Mouse (Mus musculus): ENCODE measurements around the gene Gm17662. TPM values are rescaled to one million over a fixed set of nuclear protein-coding genes. Genes with fewer than 3 reads are reported as not detected.

The Gm17662 gene
- total and polyA plus RNA-seq, 3 experiments: not detected

- Histone ChIP-seq H3K36me3 (ENCODE audit: control insufficient read depth in 1 of 2, insufficient read depth in 2 of 2, low read length in 2 of 2) (no peaks in the 10 kb centered on the region), H3K4me1 (ENCODE audit: control insufficient read depth in 1 of 2, insufficient read depth in 2 of 2, low read length in 2 of 2) (no peaks in the 10 kb centered on the region), H3K9ac (ENCODE audit: control insufficient read depth, low read depth, low read length, poor library complexity, severe bottlenecking) (no peak overlapping the region), H3K9me3 (replicated peaks; ENCODE audit: insufficient read depth, low read length) (no peaks in the 10 kb centered on the region), H3K79me2 (ENCODE audit: control insufficient read depth, insufficient read depth, low read length, poor library complexity) (no peaks in the 10 kb centered on the region), H3K27ac (ENCODE audit: control insufficient read depth, low read depth, low read length) (no peak overlapping the region), H3K27me3 (ENCODE audit: control insufficient read depth in 1 of 2, insufficient read depth in 2 of 2, low read length in 2 of 2) (no peaks in the 10 kb centered on the region), H3K4me3 (ENCODE audit: control insufficient read depth in 1 of 2, insufficient read depth in 1 of 2, low read depth in 2 of 2, low read length in 2 of 2) (no peak overlapping the region)
- no peak for DNase-seq (ENCODE audit: low read depth, low spot score)
- TF ChIP-seq MYB (IDR thresholded peaks at IDR 0.05; ENCODE audit: low read depth, low read length) (no peak), BHLHE40 (IDR thresholded peaks at IDR 0.05; ENCODE audit: borderline replicate concordance, low read depth, low read length) (no peak)
Observed at GRCm38 (mm10) chr4:104835096-104835495, 22.0 kb upstream of the Gm17662 start.

- no peak overlapping the region for H3K4me3 ChIP-seq (ENCODE audit: control insufficient read depth in 1 of 2, insufficient read depth in 1 of 2, low read depth in 2 of 2, low read length in 2 of 2)
- H3K36me3 ChIP-seq (ENCODE audit: control insufficient read depth in 1 of 2, insufficient read depth in 2 of 2, low read length in 2 of 2): no peaks in the 10 kb centered on the region
- H3K9me3 ChIP-seq (replicated peaks; ENCODE audit: insufficient read depth, low read length): no peaks in the 10 kb centered on the region
- DNase-seq (ENCODE audit: low read depth, low spot score): no peak
- H3K27ac ChIP-seq (ENCODE audit: control insufficient read depth, low read depth, low read length): no peak overlapping the region
- no peaks in the 10 kb centered on the region for H3K4me1 ChIP-seq (ENCODE audit: control insufficient read depth in 1 of 2, insufficient read depth in 2 of 2, low read length in 2 of 2)
- no peaks in the 10 kb centered on the region for H3K27me3 ChIP-seq (ENCODE audit: control insufficient read depth in 1 of 2, insufficient read depth in 2 of 2, low read length in 2 of 2)
- H3K9ac ChIP-seq (ENCODE audit: control insufficient read depth, low read depth, low read length, poor library complexity, severe bottlenecking): no peak overlapping the region
- no peak for TF ChIP-seq HCFC1 (IDR thresholded peaks at IDR 0.05; ENCODE audit: low read depth, low read length)
- no peak for TF ChIP-seq MYB (IDR thresholded peaks at IDR 0.05; ENCODE audit: low read depth, low read length)
- no peak for TF ChIP-seq EP300 (IDR thresholded peaks at IDR 0.05; ENCODE audit: low read depth in 1 of 2, low read length in 2 of 2)
- TF ChIP-seq ZMIZ1 (IDR thresholded peaks at IDR 0.05; ENCODE audit: low read depth, low read length): no peak
- TF ChIP-seq USF2 (IDR thresholded peaks at IDR 0.05; ENCODE audit: borderline replicate concordance in 1 of 2, insufficient read depth in 1 of 2, low read depth in 1 of 2, low read length in 2 of 2): no peak
- no peak for TF ChIP-seq MAZ (IDR thresholded peaks at IDR 0.05; ENCODE audit: low read depth, low read length)
- TF ChIP-seq RAD21 (IDR thresholded peaks at IDR 0.05; ENCODE audit: low read depth, low read length): no peak
- TF ChIP-seq MAFK (IDR thresholded peaks at IDR 0.05; ENCODE audit: borderline replicate concordance, low read depth, low read length): no peak
- TF ChIP-seq ELF1 (IDR thresholded peaks at IDR 0.05; ENCODE audit: low read depth, low read length): no peak
- no peak for TF ChIP-seq MYC (IDR thresholded peaks at IDR 0.05; ENCODE audit: low read depth, low read length)
- no peak for TF ChIP-seq RCOR1 (IDR thresholded peaks at IDR 0.05; ENCODE audit: low read depth, low read length)
- TF ChIP-seq UBTF (IDR thresholded peaks at IDR 0.05; ENCODE audit: borderline replicate concordance, insufficient read depth, low read depth, low read length): no peak
- H3K79me2 ChIP-seq (ENCODE audit: control insufficient read depth, insufficient read depth, low read length, poor library complexity): no peaks in the 10 kb centered on the region
Observed at GRCm38 (mm10) chr4:104838342-104838741, 18.8 kb upstream of the Gm17662 start.

GRCm38 (mm10) chr4:104842204-104842603 is 14.9 kb upstream of the Gm17662 start:
- Histone ChIP-seq H3K4me3 (ENCODE audit: control insufficient read depth in 1 of 2, insufficient read depth in 1 of 2, low read depth in 2 of 2, low read length in 2 of 2) (no peak overlapping the region), H3K4me1 (ENCODE audit: control insufficient read depth in 1 of 2, insufficient read depth in 2 of 2, low read length in 2 of 2) (no peaks in the 10 kb centered on the region), H3K9me3 (replicated peaks; ENCODE audit: insufficient read depth, low read length) (no peaks in the 10 kb centered on the region), H3K9ac (ENCODE audit: control insufficient read depth, low read depth, low read length, poor library complexity, severe bottlenecking) (no peak overlapping the region), H3K27me3 (ENCODE audit: control insufficient read depth in 1 of 2, insufficient read depth in 2 of 2, low read length in 2 of 2) (no peaks in the 10 kb centered on the region), H3K36me3 (ENCODE audit: control insufficient read depth in 1 of 2, insufficient read depth in 2 of 2, low read length in 2 of 2) (no peaks in the 10 kb centered on the region), H3K27ac (ENCODE audit: control insufficient read depth, low read depth, low read length) (no peak overlapping the region), H3K79me2 (ENCODE audit: control insufficient read depth, insufficient read depth, low read length, poor library complexity) (no peaks in the 10 kb centered on the region)
- no peak for DNase-seq (ENCODE audit: low read depth, low spot score)
- TF ChIP-seq CHD2 (IDR thresholded peaks at IDR 0.05; ENCODE audit: low read length): no peak
- no peak for TF ChIP-seq ETS1 (IDR thresholded peaks at IDR 0.05; ENCODE audit: low read depth, low read length)
- no peak for TF ChIP-seq MYB (IDR thresholded peaks at IDR 0.05; ENCODE audit: low read depth, low read length)
- TF ChIP-seq MAFK (IDR thresholded peaks at IDR 0.05; ENCODE audit: borderline replicate concordance, low read depth, low read length): no peak
- no peak for TF ChIP-seq RAD21 (IDR thresholded peaks at IDR 0.05; ENCODE audit: low read depth, low read length)
- no peak for TF ChIP-seq ZC3H11A (IDR thresholded peaks at IDR 0.05; ENCODE audit: low read depth, low read length)
- no peak for TF ChIP-seq KAT2A (conservative IDR thresholded peaks at IDR 0.05; ENCODE audit: low read depth, low read length)
- TF ChIP-seq CHD1 (IDR thresholded peaks at IDR 0.05; ENCODE audit: low read depth, low read length): no peak
- no peak for TF ChIP-seq CTCF (IDR thresholded peaks at IDR 0.05 in 2 of 3, conservative IDR thresholded peaks at IDR 0.05 in 1 of 3; ENCODE audit: control insufficient read depth in 1 of 3, insufficient read depth in 1 of 3, low read depth in 2 of 3, low read length in 3 of 3, poor library complexity in 1 of 3, severe bottlenecking in 1 of 3)
- no peak for TF ChIP-seq SMC3 (IDR thresholded peaks at IDR 0.05; ENCODE audit: low read depth, low read length)
- TF ChIP-seq TBP (IDR thresholded peaks at IDR 0.05; ENCODE audit: low read depth, low read length): no peak
- no peak for TF ChIP-seq MAX (IDR thresholded peaks at IDR 0.05; ENCODE audit: low read length)
- TF ChIP-seq E2F4 (IDR thresholded peaks at IDR 0.05; ENCODE audit: borderline replicate concordance, low read depth, low read length): no peak
- no peak for TF ChIP-seq HCFC1 (IDR thresholded peaks at IDR 0.05; ENCODE audit: low read depth, low read length)
- TF ChIP-seq MAZ (IDR thresholded peaks at IDR 0.05; ENCODE audit: low read depth, low read length): no peak
- TF ChIP-seq RCOR1 (IDR thresholded peaks at IDR 0.05; ENCODE audit: low read depth, low read length): no peak
- no peak for TF ChIP-seq ELF1 (IDR thresholded peaks at IDR 0.05; ENCODE audit: low read depth, low read length)
- no peak for TF ChIP-seq ZKSCAN1 (IDR thresholded peaks at IDR 0.05; ENCODE audit: low read depth, low read length)
- no peak for TF ChIP-seq EP300 (IDR thresholded peaks at IDR 0.05; ENCODE audit: low read depth in 1 of 2, low read length in 2 of 2)

Data from MEL (cell line).